Mouse (Mus musculus) 3T3-L1 (cell line): Measurements from ENCODE around the gene Il1r1.

Experiments used
- DNase-seq: peaks from one replicate; pipeline ENCODE4 v3.0.0-alpha.2; 2015; ENCODE audit warnings: low read depth, low spot score

Gene Il1r1

GRCm38 (mm10) chr1:40224539-40225284, at the start of gene Il1r1:
TSS of gene Il1r1 (plus strand) at chr1:40225080.
- DNase-seq: peak; percentile 97

GRCm38 (mm10) chr1:40175123-40175522, 49.8 kb upstream of the Il1r1 start:
- DNase-seq: no peak

GRCm38 (mm10) chr1:40175797-40176196, 49.1 kb upstream of the Il1r1 start:
- DNase-seq: no peak

GRCm38 (mm10) chr1:40179031-40179430, 45.8 kb upstream of the Il1r1 start:
- peak; percentile 24 for DNase-seq

- DNase-seq: peak; percentile 19
Observed at GRCm38 (mm10) chr1:40179493-40179892, 45.4 kb upstream of the Il1r1 start.

GRCm38 (mm10) chr1:40180861-40181260, 44.0 kb upstream of the Il1r1 start:
- DNase-seq: no peak

GRCm38 (mm10) chr1:40181716-40182115, 43.2 kb upstream of the Il1r1 start:
- no peak for DNase-seq

GRCm38 (mm10) chr1:40183410-40183809, 41.5 kb upstream of the Il1r1 start:
- DNase-seq: no peak

GRCm38 (mm10) chr1:40187961-40188360, 36.9 kb upstream of the Il1r1 start:
- DNase-seq: peak; percentile 81

- DNase-seq: no peak
Observed at GRCm38 (mm10) chr1:40190025-40190424, 34.9 kb upstream of the Il1r1 start.

GRCm38 (mm10) chr1:40190837-40191236, 34.0 kb upstream of the Il1r1 start:
- no peak for DNase-seq

GRCm38 (mm10) chr1:40194279-40194678, 30.6 kb upstream of the Il1r1 start:
- DNase-seq: no peak

- no peak for DNase-seq
Observed at GRCm38 (mm10) chr1:40213337-40214159, 11.3 kb upstream of the Il1r1 start.

GRCm38 (mm10) chr1:40217521-40217920, 7.4 kb upstream of the Il1r1 start:
- no peak for DNase-seq

GRCm38 (mm10) chr1:40218603-40219002, 6.3 kb upstream of the Il1r1 start:
- no peak for DNase-seq

- peak; percentile 50 for DNase-seq
Observed at GRCm38 (mm10) chr1:40220549-40220948, 4.3 kb upstream of the Il1r1 start.

GRCm38 (mm10) chr1:40221864-40222263, 3.0 kb upstream of the Il1r1 start:
- DNase-seq: peak; percentile 66

- no peak for DNase-seq
Observed at GRCm38 (mm10) chr1:40222680-40223079, 2.2 kb upstream of the Il1r1 start.

GRCm38 (mm10) chr1:40223591-40223990, 1.3 kb upstream of the Il1r1 start:
- DNase-seq: no peak

GRCm38 (mm10) chr1:40225580-40225979, 700 bp downstream of the Il1r1 start:
- peak; percentile 54 for DNase-seq

- DNase-seq: no peak
Observed at GRCm38 (mm10) chr1:40229033-40229432, 4.2 kb downstream of the Il1r1 start.

GRCm38 (mm10) chr1:40229771-40230280, 4.9 kb downstream of the Il1r1 start:
- no peak for DNase-seq

- peak; percentile 46 for DNase-seq
Observed at GRCm38 (mm10) chr1:40230336-40230735, 5.5 kb downstream of the Il1r1 start.
